Mouse (Mus musculus): ENCODE measurements around the gene Nmt2. TPM values are rescaled to one million over a fixed set of nuclear protein-coding genes. Genes with fewer than 3 reads are reported as not detected.

Gene Nmt2
- polyA plus RNA-seq, 1 experiment from 2014 or later, result 35.0 TPM

GRCm38 (mm10) chr2:3273349-3273748 is 10.7 kb upstream of the Nmt2 start:
- H3K9me3 ChIP-seq (ENCODE audit: low read length), result no peaks in the 10 kb centered on the region
- DNase-seq (ENCODE audit: low spot score) (no peak), ATAC-seq (no peak)
- TF ChIP-seq EP300 (IDR thresholded peaks at IDR 0.05) (no peak), CTCF (IDR thresholded peaks at IDR 0.05) (no peak)
- no peak overlapping the region for H3K4me2 ChIP-seq (replicated peaks; ENCODE audit: low read depth, low read length)
- no peak overlapping the region for H3K4me3 ChIP-seq (ENCODE audit: low read depth, low read length)
- no peaks in the 10 kb centered on the region for H3K36me3 ChIP-seq (ENCODE audit: insufficient read depth, low read length)
- no peak overlapping the region for H3K9ac ChIP-seq (replicated peaks; ENCODE audit: low read depth)
- no peak overlapping the region for H3K27ac ChIP-seq (ENCODE audit: low read length)
- WGBS, result 71% methylated on average over 2 of the region's 2 CpGs
- no peaks in the 10 kb centered on the region for H3K27me3 ChIP-seq (replicated peaks; ENCODE audit: insufficient read depth, low read length)
- H3K4me1 ChIP-seq (ENCODE audit: insufficient read depth, low read depth, low read length), result no peaks in the 10 kb centered on the region

- ATAC-seq, result no peak
- Histone ChIP-seq H3K9me3 (ENCODE audit: low read length) (no peaks in the 10 kb centered on the region), H3K27ac (ENCODE audit: low read length) (no peak overlapping the region), H3K4me2 (replicated peaks; ENCODE audit: low read depth, low read length) (no peak overlapping the region), H3K36me3 (ENCODE audit: insufficient read depth, low read length) (no peaks in the 10 kb centered on the region), H3K9ac (replicated peaks; ENCODE audit: low read depth) (no peak overlapping the region), H3K4me1 (ENCODE audit: insufficient read depth, low read depth, low read length) (no peaks in the 10 kb centered on the region), H3K27me3 (replicated peaks; ENCODE audit: insufficient read depth, low read length) (no peaks in the 10 kb centered on the region), H3K4me3 (ENCODE audit: low read depth, low read length) (no peak overlapping the region)
- TF ChIP-seq CTCF (IDR thresholded peaks at IDR 0.05) (no peak), EP300 (IDR thresholded peaks at IDR 0.05) (no peak)
- DNase-seq (ENCODE audit: low spot score), result no peak
- 87% methylated on average over 2 of the region's 2 CpGs for WGBS
Measured at GRCm38 (mm10) chr2:3276106-3276505, 7.9 kb upstream of the Nmt2 start.

GRCm38 (mm10) chr2:3277502-3277901 is 6.5 kb upstream of the Nmt2 start:
- Histone ChIP-seq H3K27me3 (replicated peaks; ENCODE audit: insufficient read depth, low read length) (no peaks in the 10 kb centered on the region), H3K27ac (ENCODE audit: low read length) (no peak overlapping the region), H3K9me3 (ENCODE audit: low read length) (no peaks in the 10 kb centered on the region), H3K4me1 (ENCODE audit: insufficient read depth, low read depth, low read length) (no peaks in the 10 kb centered on the region), H3K4me2 (replicated peaks; ENCODE audit: low read depth, low read length) (no peak overlapping the region), H3K4me3 (ENCODE audit: low read depth, low read length) (no peak overlapping the region), H3K36me3 (ENCODE audit: insufficient read depth, low read length) (no peaks in the 10 kb centered on the region), H3K9ac (replicated peaks; ENCODE audit: low read depth) (no peak overlapping the region)
- ATAC-seq, result no peak
- 70% methylated on average over 7 of the region's 7 CpGs for WGBS
- TF ChIP-seq CTCF (IDR thresholded peaks at IDR 0.05), result no peak
- no peak for TF ChIP-seq EP300 (IDR thresholded peaks at IDR 0.05)
- no peak for DNase-seq (ENCODE audit: low spot score)

- WGBS, result 43% methylated on average over 4 of the region's 4 CpGs
- TF ChIP-seq CTCF (IDR thresholded peaks at IDR 0.05) (no peak), EP300 (IDR thresholded peaks at IDR 0.05) (no peak)
- ATAC-seq (no peak), DNase-seq (ENCODE audit: low spot score) (no peak)
- Histone ChIP-seq H3K4me2 (replicated peaks; ENCODE audit: low read depth, low read length) (no peak overlapping the region), H3K27me3 (replicated peaks; ENCODE audit: insufficient read depth, low read length) (no peaks in the 10 kb centered on the region), H3K27ac (ENCODE audit: low read length) (no peak overlapping the region), H3K9me3 (ENCODE audit: low read length) (no peaks in the 10 kb centered on the region), H3K36me3 (ENCODE audit: insufficient read depth, low read length) (no peaks in the 10 kb centered on the region), H3K9ac (replicated peaks; ENCODE audit: low read depth) (no peak overlapping the region), H3K4me1 (ENCODE audit: insufficient read depth, low read depth, low read length) (peaks cover 6% of the 10 kb centered on the region; the same call in 1 of the 2 replicates), H3K4me3 (ENCODE audit: low read depth, low read length) (no peak overlapping the region)
Measured at GRCm38 (mm10) chr2:3281311-3281710, 2.7 kb upstream of the Nmt2 start.

GRCm38 (mm10) chr2:3282866-3283601 is 978 bp upstream of the Nmt2 start:
- peak overlapping the region; percentile 63 for H3K27ac ChIP-seq (ENCODE audit: low read length)
- no peak for ATAC-seq
- no peaks in the 10 kb centered on the region for H3K27me3 ChIP-seq (replicated peaks; ENCODE audit: insufficient read depth, low read length)
- peak overlapping the region; percentile 98 for H3K4me3 ChIP-seq (ENCODE audit: low read depth, low read length)
- WGBS, result 9% methylated on average over 12 of the region's 12 CpGs
- no peaks in the 10 kb centered on the region for H3K9me3 ChIP-seq (ENCODE audit: low read length)
- no peaks in the 10 kb centered on the region for H3K36me3 ChIP-seq (ENCODE audit: insufficient read depth, low read length)
- TF ChIP-seq CTCF (IDR thresholded peaks at IDR 0.05) (no peak), EP300 (IDR thresholded peaks at IDR 0.05) (no peak)
- DNase-seq (ENCODE audit: low spot score), result peak; percentile 65
- H3K9ac ChIP-seq (replicated peaks; ENCODE audit: low read depth), result no peak overlapping the region
- peak overlapping the region; percentile 78 for H3K4me2 ChIP-seq (replicated peaks; ENCODE audit: low read depth, low read length)
- H3K4me1 ChIP-seq (ENCODE audit: insufficient read depth, low read depth, low read length), result peaks cover 6% of the 10 kb centered on the region; the same call in 1 of the 2 replicates

GRCm38 (mm10) chr2:3284473-3285180 is 615 bp downstream of the Nmt2 start:
- Histone ChIP-seq H3K9me3 (ENCODE audit: low read length) (no peaks in the 10 kb centered on the region), H3K4me2 (replicated peaks; ENCODE audit: low read depth, low read length) (peak overlapping the region; percentile 90), H3K4me1 (ENCODE audit: insufficient read depth, low read depth, low read length) (peaks cover 6% of the 10 kb centered on the region; the same call in 1 of the 2 replicates), H3K36me3 (ENCODE audit: insufficient read depth, low read length) (no peaks in the 10 kb centered on the region), H3K9ac (replicated peaks; ENCODE audit: low read depth) (peak overlapping the region; percentile 68), H3K4me3 (ENCODE audit: low read depth, low read length) (peak overlapping the region; percentile 98), H3K27ac (ENCODE audit: low read length) (peak overlapping the region; percentile 86), H3K27me3 (replicated peaks; ENCODE audit: insufficient read depth, low read length) (no peaks in the 10 kb centered on the region)
- DNase-seq (ENCODE audit: low spot score), result peak; percentile 68
- ATAC-seq, result peak; percentile 6
- WGBS, result under 1% methylated on average over 46 of the region's 60 CpGs
- TF ChIP-seq CTCF (IDR thresholded peaks at IDR 0.05), result no peak; the same call in 1 of the 2 replicates
- no peak for TF ChIP-seq EP300 (IDR thresholded peaks at IDR 0.05)
